Mouse (Mus musculus): Measurements from ENCODE around the gene Acot8.

Acot8 gene

GRCm38 (mm10) chr2:164784869-164785420 lies 19.7 kb downstream of the Acot8 start:
- in situ Hi-C loops (cut with MboI; ENCODE audit: low sequenced_read_pairs) = no loop called here

GRCm38 (mm10) chr2:164783926-164784581 lies 20.6 kb downstream of the Acot8 start:
- in situ Hi-C loops (cut with MboI; ENCODE audit: low sequenced_read_pairs) = no loop called here

GRCm38 (mm10) chr2:164781876-164782275 lies 22.8 kb downstream of the Acot8 start:
- in situ Hi-C loops (cut with MboI; ENCODE audit: low sequenced_read_pairs) = no loop called here

GRCm38 (mm10) chr2:164779481-164780086 lies 25.1 kb downstream of the Acot8 start, which contains the start of gene Tnnc2:
TSS of gene Tnnc2 (minus strand) at chr2:164779967.
- in situ Hi-C loops (cut with MboI; ENCODE audit: low sequenced_read_pairs) = no loop called here

- in situ Hi-C loops (cut with MboI; ENCODE audit: low sequenced_read_pairs) = no loop called here
These were observed 25.9 kb downstream of the Acot8 start for GRCm38 (mm10) chr2:164778809-164779208.

GRCm38 (mm10) chr2:164778015-164778287 lies 26.7 kb downstream of the Acot8 start:
- in situ Hi-C loops (cut with MboI; ENCODE audit: low sequenced_read_pairs) = no loop called here

GRCm38 (mm10) chr2:164777246-164778014 lies 27.3 kb downstream of the Acot8 start:
- in situ Hi-C loops (cut with MboI; ENCODE audit: low sequenced_read_pairs) = no loop called here

- in situ Hi-C loops (cut with MboI; ENCODE audit: low sequenced_read_pairs) = no loop called here
These were observed 27.9 kb downstream of the Acot8 start for GRCm38 (mm10) chr2:164776801-164777200.

- in situ Hi-C loops (cut with MboI; ENCODE audit: low sequenced_read_pairs) = no loop called here
These were observed 28.6 kb downstream of the Acot8 start for GRCm38 (mm10) chr2:164776130-164776529.

- in situ Hi-C loops (cut with MboI; ENCODE audit: low sequenced_read_pairs) = no loop called here
These were observed 30.7 kb downstream of the Acot8 start for GRCm38 (mm10) chr2:164773989-164774364.

- in situ Hi-C loops (cut with MboI; ENCODE audit: low sequenced_read_pairs) = no loop called here
These were observed 31.3 kb downstream of the Acot8 start for GRCm38 (mm10) chr2:164773229-164773988.

GRCm38 (mm10) chr2:164771123-164771522 lies 33.6 kb downstream of the Acot8 start:
- in situ Hi-C loops (cut with MboI; ENCODE audit: low sequenced_read_pairs) = no loop called here

GRCm38 (mm10) chr2:164770279-164770678 lies 34.4 kb downstream of the Acot8 start:
- in situ Hi-C loops (cut with MboI; ENCODE audit: low sequenced_read_pairs) = no loop called here

- in situ Hi-C loops (cut with MboI; ENCODE audit: low sequenced_read_pairs) = no loop called here
These were observed 35.2 kb downstream of the Acot8 start, which contains the start of gene Ube2c for GRCm38 (mm10) chr2:164769258-164770037. TSS of gene Ube2c (plus strand) at chr2:164769898.

- in situ Hi-C loops (cut with MboI; ENCODE audit: low sequenced_read_pairs) = no loop called here
These were observed 36.7 kb downstream of the Acot8 start for GRCm38 (mm10) chr2:164767812-164768540.

GRCm38 (mm10) chr2:164765841-164766240 lies 38.8 kb downstream of the Acot8 start:
- in situ Hi-C loops (cut with MboI; ENCODE audit: low sequenced_read_pairs) = no loop called here

GRCm38 (mm10) chr2:164762593-164762992 lies 42.1 kb downstream of the Acot8 start:
- in situ Hi-C loops (cut with MboI; ENCODE audit: low sequenced_read_pairs) = no loop called here

GRCm38 (mm10) chr2:164761971-164762370 lies 42.7 kb downstream of the Acot8 start:
- in situ Hi-C loops (cut with MboI; ENCODE audit: low sequenced_read_pairs) = no loop called here

GRCm38 (mm10) chr2:164761502-164761901 lies 43.2 kb downstream of the Acot8 start:
- in situ Hi-C loops (cut with MboI; ENCODE audit: low sequenced_read_pairs) = no loop called here
